Mouse (Mus musculus): Measurements from ENCODE around the gene Pkd1l3.
A peak's percentile ranks its signal among the peaks of the same experiment; 100 is the strongest.

The Pkd1l3 gene

DNA sequence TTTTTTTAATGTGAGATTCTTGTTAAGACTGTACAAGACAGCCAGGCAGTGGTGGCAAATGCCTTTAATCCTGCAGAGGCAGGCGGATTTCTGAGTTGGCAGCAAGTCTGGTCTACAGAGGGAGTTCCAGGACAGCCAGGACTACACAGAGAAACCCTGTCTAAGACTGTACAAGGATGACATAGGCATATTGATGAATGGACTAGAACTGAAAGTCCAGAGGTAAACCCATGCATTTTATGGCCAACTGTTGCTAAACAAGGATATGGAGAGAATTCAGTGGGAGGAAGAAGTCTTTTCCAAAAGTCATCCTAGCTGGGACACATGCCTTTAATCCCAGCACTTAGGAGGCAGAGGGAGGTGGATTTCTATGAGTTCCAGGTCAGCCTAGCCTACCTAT lies 83.4 kb downstream of the Pkd1l3 start:
- DNase-seq (ENCODE audit: low read depth, low spot score), result no peak

GRCm38 (mm10) chr8:109698477-109698876 lies 84.2 kb downstream of the Pkd1l3 start:
- DNase-seq (ENCODE audit: low read depth, low spot score), result no peak

DNA sequence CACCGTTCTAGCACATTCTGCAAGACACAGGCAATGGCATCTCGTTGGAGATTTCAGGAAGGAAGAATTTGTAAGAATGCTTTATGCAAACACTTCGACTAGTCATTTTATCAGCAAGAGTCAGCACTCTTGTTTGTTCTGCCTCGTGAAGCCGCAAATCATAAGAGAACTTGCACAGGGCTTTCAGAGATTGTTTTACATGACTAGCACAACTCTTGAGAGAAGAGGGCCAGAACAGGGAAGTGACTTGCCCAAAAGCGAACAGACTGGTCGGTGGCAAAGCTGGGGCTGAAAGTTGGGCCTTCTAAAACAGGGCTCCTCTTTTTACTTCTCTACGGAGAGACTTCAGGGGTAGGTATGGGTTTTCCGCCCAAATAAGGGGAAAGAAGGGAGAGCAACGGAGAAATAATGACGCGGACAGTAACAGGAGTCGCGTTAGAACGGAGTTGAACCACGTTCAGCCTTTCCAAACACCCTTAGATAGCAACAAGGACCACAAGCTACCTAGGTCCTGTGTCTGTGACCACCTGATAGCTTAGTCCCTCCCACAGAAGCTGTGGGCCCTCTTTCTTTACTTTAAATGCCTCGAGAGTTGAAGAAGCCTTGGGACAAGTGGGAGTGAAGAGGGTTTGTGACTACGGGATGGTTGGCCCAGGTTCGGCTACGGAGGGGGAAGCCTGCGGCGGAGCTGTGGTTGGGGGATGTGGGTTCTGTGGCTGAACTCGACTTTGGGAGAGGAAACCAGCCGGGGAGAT lies 90.4 kb downstream of the Pkd1l3 start:
- no peak for DNase-seq (ENCODE audit: low read depth, low spot score)

GRCm38 (mm10) chr8:109705320-109706075 lies 91.2 kb downstream of the Pkd1l3 start, which contains the start of gene Zfp821:
Zfp821 (plus strand) TSS chr8:109705546.
- peak; percentile 93 for DNase-seq (ENCODE audit: low read depth, low spot score)

GRCm38 (mm10) chr8:109706076-109706873 lies 92.0 kb downstream of the Pkd1l3 start:
- DNase-seq (ENCODE audit: low read depth, low spot score), result peak; percentile 35

DNA sequence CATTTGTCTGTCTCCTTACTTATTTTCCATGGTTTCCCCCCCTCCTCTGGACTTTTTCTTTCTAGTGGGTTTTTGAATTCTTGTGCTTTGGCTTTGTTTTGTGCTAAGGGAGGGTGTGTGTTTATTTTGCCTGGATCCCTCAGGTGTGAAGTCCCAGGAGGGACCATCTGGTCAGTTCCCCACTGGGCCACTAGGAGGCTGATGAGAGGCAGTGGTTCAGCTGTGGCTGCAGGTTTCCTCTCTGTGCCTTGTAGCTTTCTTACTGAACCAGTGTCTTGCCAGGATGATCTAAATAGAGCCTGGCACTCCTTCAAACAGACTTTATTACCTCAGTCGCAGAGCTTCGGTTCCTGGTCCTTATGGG lies 92.5 kb downstream of the Pkd1l3 start:
- DNase-seq (ENCODE audit: low read depth, low spot score), result peak; percentile 81

GRCm38 (mm10) chr8:109707921-109708320 lies 93.6 kb downstream of the Pkd1l3 start:
- peak; percentile 77 for DNase-seq (ENCODE audit: low read depth, low spot score)

DNA sequence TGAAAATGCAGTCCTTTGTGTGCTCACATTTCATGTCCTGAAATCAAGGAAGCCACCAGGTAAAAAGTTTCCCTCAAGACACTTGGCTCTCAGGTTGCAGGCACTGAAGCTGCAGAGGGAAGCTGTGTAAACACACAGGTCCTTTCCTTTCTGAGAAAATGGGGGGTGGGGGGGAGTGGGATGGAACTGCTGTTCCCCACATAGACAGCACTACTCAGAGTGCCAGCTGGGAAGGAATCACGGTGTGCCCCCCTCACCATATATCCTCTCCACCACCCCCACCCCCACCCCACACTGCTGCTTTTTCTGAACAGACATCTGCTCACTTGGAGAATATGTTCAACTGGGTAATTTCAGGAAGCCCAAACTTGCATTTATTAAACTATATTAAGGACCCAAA lies 98.2 kb downstream of the Pkd1l3 start:
- no peak for DNase-seq (ENCODE audit: low read depth, low spot score)

GRCm38 (mm10) chr8:109714961-109715360 lies 100.6 kb downstream of the Pkd1l3 start:
- DNase-seq (ENCODE audit: low read depth, low spot score), result no peak
